Mouse (Mus musculus) liver, embryonic 12.5 days (tissue): ENCODE results near the gene Agl. TPM values are rescaled to one million over a fixed set of nuclear protein-coding genes. Genes with fewer than 3 reads are reported as not detected.

Source experiments
- ATAC-seq: fragments of 200-750 bp; cut with Nextera tagmentation; 2 replicates; pipeline ENCODE4 v1.8.0; 2017; ENCODE audit warnings: moderate number of reproducible peaks, mild to moderate bottlenecking, moderate library complexity
- H3K27ac ChIP-seq: fragments of 300-500 bp; sonication (generic); 2 replicates; pipeline ENCODE4 v1.5.1; 2016; ENCODE audit warnings: mild to moderate bottlenecking
- H3K27me3 ChIP-seq: fragments of 300-500 bp; sonication (generic); replicated peaks from 2 replicates; pipeline ENCODE4 v1.6.1; 2016; ENCODE audit warnings: mild to moderate bottlenecking, moderate library complexity
- H3K36me3 ChIP-seq: fragments of 300-500 bp; sonication (generic); 2 replicates; pipeline ENCODE4 v1.6.1; 2016; ENCODE audit warnings: mild to moderate bottlenecking, moderate library complexity
- H3K4me1 ChIP-seq: fragments of 300-500 bp; sonication (generic); 2 replicates; pipeline ENCODE4 v1.6.1; 2016
- H3K4me2 ChIP-seq: fragments of 300-500 bp; sonication (generic); 2 replicates; pipeline ENCODE4 v1.6.1; 2016; ENCODE audit warnings: mild to moderate bottlenecking, moderate library complexity
- H3K4me3 ChIP-seq: fragments of 300-500 bp; sonication (generic); 2 replicates; pipeline ENCODE4 v1.5.1; 2016; ENCODE audit warnings: mild to moderate bottlenecking, moderate library complexity
- H3K9ac ChIP-seq: fragments of 300-500 bp; sonication (generic); 2 replicates; pipeline ENCODE4 v1.6.1; 2016; ENCODE audit warnings: mild to moderate bottlenecking, moderate library complexity
- H3K9me3 ChIP-seq: fragments of 300-500 bp; sonication (generic); replicated peaks from 2 replicates; pipeline ENCODE4 v1.6.1; 2016; ENCODE audit warnings: mild to moderate bottlenecking, moderate library complexity
- WGBS: fragments of 180-500 bp; shearing (Covaris S2); methylation state at CpG from one replicate; pipeline ENCODE4 v1.1.7; 2016; ENCODE audit not compliant: insufficient replicate concordance; 5-methylcytosine and 5-hydroxymethylcytosine counted together
- polyA plus RNA-seq: library from polyadenylated mRNA; unstranded; fragments of >200 nt; fragmentation: Nextera tagmentation; extraction: Ambion mirVana; gene quantifications from 2 replicates; pipeline ENCODE4 v1.2.1, GENCODE M21; 2016

Agl gene
- polyA plus RNA-seq, 1 experiment from 2014 or later: 7.1 TPM

DNA sequence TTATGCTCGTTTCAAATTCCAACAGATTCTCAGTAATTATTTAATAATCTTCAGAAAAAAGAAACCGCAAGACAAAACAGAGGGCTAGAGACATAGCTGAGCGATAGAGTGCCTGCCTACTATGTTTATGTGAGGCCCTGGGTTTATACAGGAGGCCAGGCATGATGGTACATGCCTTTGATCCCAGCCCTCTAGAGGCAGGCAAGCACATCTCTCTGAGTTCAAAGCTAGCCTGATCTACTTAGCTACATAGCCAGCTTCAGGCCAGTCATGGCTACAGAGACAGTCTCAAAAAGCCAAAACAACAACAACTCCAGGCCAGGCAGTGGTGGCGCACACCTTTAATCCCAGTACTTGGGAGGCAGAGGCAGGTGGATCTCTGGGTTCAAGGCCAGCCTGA, 106.4 kb downstream of the Agl start:
- H3K9me3 ChIP-seq: no peaks in the 10 kb centered on the region
- WGBS: 89% methylated on average over 4 of the region's 4 CpGs
- H3K9ac ChIP-seq: no peak overlapping the region
- peaks cover 14% of the 10 kb centered on the region for H3K36me3 ChIP-seq
- ATAC-seq: no peak
- no peak overlapping the region for H3K4me2 ChIP-seq
- no peaks in the 10 kb centered on the region for H3K27me3 ChIP-seq
- H3K27ac ChIP-seq: no peak overlapping the region
- peaks cover 43% of the 10 kb centered on the region for H3K4me1 ChIP-seq
- H3K4me3 ChIP-seq: no peak overlapping the region

DNA sequence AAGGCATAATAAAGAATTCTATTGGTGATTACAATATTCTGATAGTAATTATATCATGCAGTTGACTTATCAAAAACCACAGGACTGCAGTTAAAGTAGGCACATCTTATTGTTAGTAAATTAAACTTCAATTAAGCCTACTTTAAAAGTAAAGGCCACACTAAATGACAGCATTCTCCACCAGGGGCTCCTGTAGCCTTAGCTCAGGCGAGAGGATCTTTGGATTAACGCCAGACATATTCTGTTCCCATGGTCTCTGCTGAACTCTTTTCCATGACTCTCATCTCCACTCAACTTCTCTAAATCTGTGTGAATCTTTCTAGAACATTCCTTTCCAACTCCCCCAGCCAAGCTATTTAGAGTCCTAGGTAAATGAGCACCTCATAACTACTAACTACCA, 109.2 kb downstream of the Agl start:
- H3K4me1 ChIP-seq: peaks cover 40% of the 10 kb centered on the region
- H3K27me3 ChIP-seq: no peaks in the 10 kb centered on the region
- peaks cover 6% of the 10 kb centered on the region for H3K36me3 ChIP-seq
- no peak overlapping the region for H3K4me2 ChIP-seq
- ATAC-seq: no peak
- H3K9me3 ChIP-seq: no peaks in the 10 kb centered on the region
- H3K4me3 ChIP-seq: no peak overlapping the region
- no peak overlapping the region for H3K9ac ChIP-seq
- 81% methylated on average over 2 of the region's 2 CpGs for WGBS
- H3K27ac ChIP-seq: no peak overlapping the region

DNA sequence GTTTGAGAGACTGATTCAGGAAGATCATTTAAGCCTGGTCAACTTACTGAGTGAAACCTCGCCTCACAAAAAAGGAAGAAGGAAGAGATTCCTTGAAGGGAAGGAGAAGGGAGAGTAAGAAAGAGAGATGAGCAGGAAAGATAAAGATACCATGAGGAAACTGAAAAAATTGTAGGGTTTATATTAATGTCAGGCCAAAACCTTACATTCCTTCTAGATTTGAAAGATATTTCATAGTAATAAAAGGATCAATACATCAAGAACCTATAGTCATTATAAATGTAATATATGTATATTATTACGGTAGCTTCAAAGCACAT, 112.3 kb downstream of the Agl start:
- no peaks in the 10 kb centered on the region for H3K27me3 ChIP-seq
- no peaks in the 10 kb centered on the region for H3K9me3 ChIP-seq
- H3K27ac ChIP-seq: peak overlapping the region; percentile 93
- peak overlapping the region; percentile 42; the same call in 1 of the 2 replicates for H3K9ac ChIP-seq
- peak overlapping the region; percentile 59 for H3K4me2 ChIP-seq
- 64% methylated on average over 2 of the region's 2 CpGs for WGBS
- no peak for ATAC-seq
- H3K4me1 ChIP-seq: peaks cover 42% of the 10 kb centered on the region
- no peak overlapping the region for H3K4me3 ChIP-seq
- peaks cover 25% of the 10 kb centered on the region for H3K36me3 ChIP-seq

DNA sequence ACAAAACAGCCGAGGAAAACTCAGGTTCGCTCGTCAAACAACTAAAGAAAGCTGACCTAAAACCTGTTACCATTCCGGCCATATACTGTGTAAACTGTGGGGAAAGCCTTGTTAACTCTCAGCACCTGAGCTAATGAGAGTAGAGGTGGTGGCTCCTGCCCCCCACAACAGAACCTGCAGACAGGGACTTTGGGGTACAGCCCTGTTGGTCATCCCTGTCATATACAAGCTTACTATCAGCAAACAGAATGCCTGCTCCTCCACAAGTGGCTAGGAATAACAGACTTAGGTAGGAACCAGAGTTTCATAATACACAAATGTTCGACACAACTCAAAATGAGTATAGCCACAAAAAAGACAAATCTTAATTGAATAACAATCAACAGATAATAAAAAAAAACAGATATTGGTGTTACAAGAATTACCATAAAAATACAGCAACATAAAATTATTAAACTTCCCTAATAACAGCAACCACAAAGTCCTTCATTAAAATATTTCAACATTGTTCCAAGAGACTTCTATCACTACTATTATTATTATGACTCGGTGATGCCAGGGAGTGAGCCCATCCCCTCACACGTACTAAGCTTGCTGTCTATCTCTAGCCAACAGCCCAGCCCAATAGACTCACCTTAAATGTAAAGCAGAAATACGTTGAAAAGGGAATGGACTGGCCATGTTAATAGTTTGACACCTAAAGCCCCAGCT, 112.9 kb downstream of the Agl start:
- H3K4me2 ChIP-seq: peak overlapping the region; percentile 59
- peaks cover 30% of the 10 kb centered on the region for H3K36me3 ChIP-seq
- peak overlapping the region; percentile 26 for H3K4me3 ChIP-seq
- 42% methylated on average over 8 of the region's 8 CpGs for WGBS
- H3K9me3 ChIP-seq: no peaks in the 10 kb centered on the region
- no peaks in the 10 kb centered on the region for H3K27me3 ChIP-seq
- H3K4me1 ChIP-seq: peaks cover 42% of the 10 kb centered on the region
- peak overlapping the region; percentile 93 for H3K27ac ChIP-seq
- ATAC-seq: peak; percentile 78
- H3K9ac ChIP-seq: peak overlapping the region; percentile 59

GRCm38 (mm10) chr3:116694312-116694711, 113.7 kb downstream of the Agl start:
- WGBS: 14% methylated on average over 3 of the region's 3 CpGs
- peak; percentile 91 for ATAC-seq
- Histone ChIP-seq H3K27me3 (no peaks in the 10 kb centered on the region), H3K4me3 (peak overlapping the region; percentile 26), H3K4me2 (peak overlapping the region; percentile 59), H3K36me3 (peaks cover 30% of the 10 kb centered on the region), H3K4me1 (peaks cover 42% of the 10 kb centered on the region), H3K9ac (peak overlapping the region; percentile 59), H3K27ac (peak overlapping the region; percentile 93), H3K9me3 (no peaks in the 10 kb centered on the region)

Other genes starting within 250 kb of the Agl start
- 2.6 and 3.8 TPM in 2 replicates for gene Lrrc39, start 245.2 kb downstream of the Agl start, polyA plus RNA-seq
- gene Sass6, start 213.2 kb downstream of the Agl start, polyA plus RNA-seq: 26.3 and 28.2 TPM in 2 replicates
- gene Trmt13, start 193.6 kb downstream of the Agl start, polyA plus RNA-seq: 13.1 and 13.6 TPM in 2 replicates
- 49.6 and 53.1 TPM in 2 replicates for gene Mfsd14a, start 145.5 kb downstream of the Agl start, polyA plus RNA-seq
- gene Gm43191, start 126.9 kb downstream of the Agl start, polyA plus RNA-seq: not detected in 2 replicates
- 12.0 and 13.8 TPM in 2 replicates for gene Slc35a3, start 95.3 kb downstream of the Agl start, polyA plus RNA-seq
- 46.0 and 48.3 TPM in 2 replicates for gene Frrs1, start 51.3 kb upstream of the Agl start, polyA plus RNA-seq
- gene 4930455H04Rik, start 160.1 kb upstream of the Agl start, polyA plus RNA-seq: not detected in 2 replicates
- 3.0 and 4.0 TPM in 2 replicates for gene Palmd, start 160.8 kb upstream of the Agl start, polyA plus RNA-seq